Mouse (Mus musculus) forebrain, embryonic 13.5 days (tissue): ENCODE results near the gene Gm28635. TPM values are rescaled to one million over a fixed set of nuclear protein-coding genes. Genes with fewer than 3 reads are reported as not detected.

Experiments used
- ATAC-seq: fragments of 200-750 bp; cut with Nextera tagmentation; 2 replicates; pipeline ENCODE4 v1.8.0; 2017
- H3K27ac ChIP-seq: fragments of 300-500 bp; sonication (generic); 2 replicates; pipeline ENCODE4 v1.5.1; 2015; ENCODE audit warnings: inconsistent platforms, mild to moderate bottlenecking, moderate library complexity
- H3K27me3 ChIP-seq: fragments of 300-500 bp; sonication (generic); 2 replicates; pipeline ENCODE4 v1.6.1; 2015; ENCODE audit warnings: mild to moderate bottlenecking, inconsistent platforms
- H3K36me3 ChIP-seq: fragments of 300-500 bp; sonication (generic); 2 replicates; pipeline ENCODE4 v1.6.1; 2015; ENCODE audit warnings: mild to moderate bottlenecking, inconsistent platforms; ENCODE audit not compliant: poor library complexity, severe bottlenecking
- H3K4me1 ChIP-seq: fragments of 300-500 bp; sonication (generic); 2 replicates; pipeline ENCODE4 v1.6.1; 2015; ENCODE audit warnings: inconsistent platforms
- H3K4me2 ChIP-seq: fragments of 300-500 bp; sonication (generic); 2 replicates; pipeline ENCODE4 v1.6.1; 2015; ENCODE audit warnings: inconsistent platforms, mild to moderate bottlenecking, moderate library complexity
- H3K4me3 ChIP-seq: fragments of 300-500 bp; sonication (generic); 2 replicates; pipeline ENCODE4 v1.5.1; 2015; ENCODE audit warnings: mild to moderate bottlenecking, inconsistent platforms
- H3K9ac ChIP-seq: fragments of 300-500 bp; sonication (generic); 2 replicates; pipeline ENCODE4 v1.6.1; 2015; ENCODE audit warnings: mild to moderate bottlenecking, inconsistent platforms
- H3K9me3 ChIP-seq: fragments of 300-500 bp; sonication (generic); replicated peaks from 2 replicates; pipeline ENCODE4 v1.6.1; 2016; ENCODE audit warnings: inconsistent platforms
- WGBS: fragments of 180-500 bp; shearing (Covaris S2); methylation state at CpG from one replicate; pipeline ENCODE4 v1.1.7; 2015; 5-methylcytosine and 5-hydroxymethylcytosine counted together
- polyA plus RNA-seq: library from polyadenylated mRNA; unstranded; fragments of >200 nt; fragmentation: Nextera tagmentation; extraction: Ambion mirVana; gene quantifications from 2 replicates; pipeline ENCODE4 v1.2.1, GENCODE M21; 2015

Gene Gm28635
- polyA plus RNA-seq, 1 experiment from 2014 or later: not detected

DNA sequence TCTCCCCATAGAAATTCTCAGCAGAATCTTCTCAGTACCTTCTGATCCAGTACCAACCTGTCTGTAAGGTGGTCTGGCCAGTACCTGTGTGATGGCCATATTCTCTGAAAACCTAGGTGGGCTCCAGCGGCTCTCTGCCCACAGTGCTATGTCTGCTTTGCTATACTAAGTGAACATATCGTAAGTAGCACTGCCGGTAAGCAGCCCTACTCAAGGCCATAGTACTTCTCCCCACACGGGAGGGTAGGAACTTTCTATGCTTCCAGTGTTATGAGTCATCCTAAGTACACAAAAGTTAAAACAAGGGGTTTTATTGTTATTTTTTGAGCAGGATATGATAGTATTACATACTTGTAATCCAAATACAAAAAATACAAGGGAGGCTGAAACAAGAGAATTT is 43.8 kb downstream of the Gm28635 start:
- Histone ChIP-seq H3K9me3 (no peaks in the 10 kb centered on the region), H3K27me3 (no peaks in the 10 kb centered on the region), H3K4me2 (no peak overlapping the region), H3K27ac (0 out of 2 replicates have a peak overlapping the region, but pooled peaks have one; percentile 91), H3K4me1 (peaks cover 58% of the 10 kb centered on the region), H3K9ac (no peak overlapping the region), H3K4me3 (no peak overlapping the region), H3K36me3 (no peaks in the 10 kb centered on the region)
- 83% methylated on average over 4 of the region's 4 CpGs for WGBS
- ATAC-seq: no peak

DNA sequence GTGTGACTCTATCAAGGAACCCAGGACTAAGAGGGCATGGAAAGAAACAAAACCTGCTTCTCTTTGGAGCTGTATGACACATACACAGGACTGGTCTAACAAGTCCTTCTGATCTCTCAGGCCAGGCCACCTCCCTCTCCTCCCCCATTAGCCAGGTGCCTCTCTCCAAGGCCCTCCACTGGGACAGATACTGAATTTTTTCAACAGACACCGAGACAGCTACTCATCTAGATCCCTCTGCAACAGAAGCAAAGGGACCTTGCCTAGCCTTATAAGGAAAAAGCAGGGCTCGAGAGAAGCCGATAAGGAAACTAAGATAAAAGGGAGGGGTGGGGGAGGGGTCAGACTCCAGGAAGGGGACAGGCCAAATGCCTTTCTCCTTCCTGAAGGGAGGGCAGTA is 44.8 kb downstream of the Gm28635 start:
- Histone ChIP-seq H3K27ac (no peak overlapping the region), H3K4me1 (peaks cover 53% of the 10 kb centered on the region)

DNA sequence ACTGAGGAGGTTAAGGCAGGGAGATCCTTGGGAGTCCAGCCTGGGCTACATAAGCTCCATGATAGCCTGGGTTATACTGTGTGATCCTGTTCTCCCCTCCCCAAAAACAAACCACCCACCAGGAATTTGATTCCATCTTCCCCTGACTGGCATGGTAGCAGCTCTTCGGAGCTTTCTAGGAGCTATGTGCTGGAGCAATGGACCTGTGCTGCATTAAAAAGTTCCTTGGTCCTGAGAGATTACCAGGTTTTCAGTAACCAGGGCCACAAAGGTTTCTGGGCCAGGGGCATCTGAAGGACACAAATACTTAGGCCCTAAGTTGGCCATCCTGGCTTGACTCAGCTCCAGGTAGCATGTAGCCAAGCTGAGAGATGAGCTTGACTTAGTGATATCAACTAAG is 45.8 kb downstream of the Gm28635 start:
- H3K4me3 ChIP-seq: no peak overlapping the region
- H3K27ac ChIP-seq: no peak overlapping the region
- no peak overlapping the region for H3K4me2 ChIP-seq
- peaks cover 43% of the 10 kb centered on the region for H3K4me1 ChIP-seq
- H3K9me3 ChIP-seq: no peaks in the 10 kb centered on the region
- no peak overlapping the region for H3K9ac ChIP-seq
- 93% methylated on average over 1 of the region's 1 CpGs for WGBS
- no peaks in the 10 kb centered on the region for H3K27me3 ChIP-seq
- no peak for ATAC-seq
- no peaks in the 10 kb centered on the region for H3K36me3 ChIP-seq

More for the DNA sequence above, 44.8 kb downstream of the Gm28635 start:
- no peak for ATAC-seq
- Histone ChIP-seq H3K9me3 (no peaks in the 10 kb centered on the region), H3K27me3 (no peaks in the 10 kb centered on the region), H3K4me3 (no peak overlapping the region), H3K9ac (no peak overlapping the region), H3K4me2 (no peak overlapping the region), H3K36me3 (no peaks in the 10 kb centered on the region)
- WGBS: 11% methylated on average over 3 of the region's 3 CpGs

DNA sequence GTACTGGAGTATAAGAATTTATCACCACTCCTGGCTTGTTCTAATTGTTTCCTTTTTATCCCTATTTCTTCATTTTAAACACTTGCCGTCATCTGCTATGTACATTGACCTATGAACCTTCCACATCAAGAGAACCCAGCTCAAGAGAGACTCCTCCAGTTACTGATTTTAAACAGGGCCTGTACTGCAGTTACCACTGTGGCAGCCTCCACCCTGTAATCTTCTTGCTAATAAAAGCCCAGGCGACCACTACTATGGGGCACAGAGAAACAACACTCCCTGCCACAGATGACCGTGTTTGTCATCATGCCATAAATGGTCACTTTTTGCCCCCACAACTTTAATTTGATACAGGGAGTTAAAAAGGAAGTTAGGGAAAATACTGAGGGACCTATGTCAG is 50.8 kb downstream of the Gm28635 start:
- Histone ChIP-seq H3K9me3 (no peaks in the 10 kb centered on the region), H3K36me3 (peaks cover 10% of the 10 kb centered on the region), H3K9ac (no peak overlapping the region), H3K27me3 (no peaks in the 10 kb centered on the region), H3K4me1 (no peaks in the 10 kb centered on the region), H3K4me3 (no peak overlapping the region), H3K27ac (no peak overlapping the region), H3K4me2 (no peak overlapping the region)
- no peak for ATAC-seq
- whole genome bisulfite sequencing: 65% methylated on average over 3 of the region's 3 CpGs

DNA sequence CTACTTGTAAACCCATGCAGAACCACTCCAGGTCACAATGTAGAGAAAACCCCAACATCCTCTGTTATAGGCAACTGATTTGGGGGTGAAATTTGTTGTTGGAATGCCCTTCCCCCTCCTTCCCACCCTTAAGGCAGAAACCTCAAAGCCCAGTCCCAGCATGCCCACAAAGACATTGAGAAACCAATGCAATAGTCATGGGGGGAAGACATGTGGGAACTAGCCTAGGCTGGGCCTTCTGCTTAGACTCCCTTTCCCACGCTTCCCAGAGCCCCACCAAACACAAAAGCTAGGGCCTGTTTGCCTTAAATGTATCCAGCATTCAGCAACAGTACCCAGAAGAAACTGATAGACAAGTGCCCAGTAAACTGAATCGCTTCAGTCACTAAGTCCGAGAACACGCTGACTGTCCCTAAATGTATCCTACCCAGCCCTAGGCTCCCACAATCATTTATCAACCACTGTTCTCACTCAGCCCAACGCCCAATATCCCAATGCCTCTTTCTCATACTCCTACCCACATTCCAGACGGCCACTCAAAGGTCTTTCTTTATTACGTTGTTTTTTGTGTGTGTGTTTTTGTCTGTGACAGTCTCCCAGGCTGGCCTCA is 51.4 kb downstream of the Gm28635 start:
- H3K4me3 ChIP-seq: no peak overlapping the region
- no peak overlapping the region for H3K27ac ChIP-seq
- no peak for ATAC-seq
- no peaks in the 10 kb centered on the region for H3K27me3 ChIP-seq
- no peaks in the 10 kb centered on the region for H3K9me3 ChIP-seq
- peaks cover 10% of the 10 kb centered on the region for H3K36me3 ChIP-seq
- H3K9ac ChIP-seq: no peak overlapping the region
- no peaks in the 10 kb centered on the region for H3K4me1 ChIP-seq
- 81% methylated on average over 7 of the region's 7 CpGs for WGBS
- no peak overlapping the region for H3K4me2 ChIP-seq

DNA sequence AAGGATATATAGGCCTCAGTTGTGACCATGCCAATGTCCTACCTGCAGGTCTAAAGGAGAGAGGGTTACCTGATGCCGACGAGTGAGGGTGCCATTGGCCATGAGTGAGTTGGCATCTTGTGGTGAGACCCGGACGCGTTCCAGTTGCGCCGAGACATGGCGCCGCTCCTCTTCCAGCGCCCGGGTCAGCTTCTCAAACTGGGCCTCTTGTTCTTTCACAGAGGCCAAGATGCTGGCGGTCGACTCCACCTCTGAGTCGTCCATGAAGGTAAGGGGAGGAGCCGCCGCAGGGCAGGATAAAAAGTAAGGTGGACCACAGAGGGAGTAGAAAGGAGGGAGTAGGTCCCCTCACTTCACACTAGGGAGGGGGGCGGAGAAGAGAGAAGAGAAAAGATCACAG is 53.6 kb downstream of the Gm28635 start:
- no peak overlapping the region for H3K4me2 ChIP-seq
- H3K36me3 ChIP-seq: peaks cover 28% of the 10 kb centered on the region
- no peaks in the 10 kb centered on the region for H3K4me1 ChIP-seq
- no peaks in the 10 kb centered on the region for H3K9me3 ChIP-seq
- no peaks in the 10 kb centered on the region for H3K27me3 ChIP-seq
- 93% methylated on average over 17 of the region's 17 CpGs for WGBS
- H3K9ac ChIP-seq: no peak overlapping the region
- H3K27ac ChIP-seq: no peak overlapping the region
- H3K4me3 ChIP-seq: no peak overlapping the region
- no peak for ATAC-seq

DNA sequence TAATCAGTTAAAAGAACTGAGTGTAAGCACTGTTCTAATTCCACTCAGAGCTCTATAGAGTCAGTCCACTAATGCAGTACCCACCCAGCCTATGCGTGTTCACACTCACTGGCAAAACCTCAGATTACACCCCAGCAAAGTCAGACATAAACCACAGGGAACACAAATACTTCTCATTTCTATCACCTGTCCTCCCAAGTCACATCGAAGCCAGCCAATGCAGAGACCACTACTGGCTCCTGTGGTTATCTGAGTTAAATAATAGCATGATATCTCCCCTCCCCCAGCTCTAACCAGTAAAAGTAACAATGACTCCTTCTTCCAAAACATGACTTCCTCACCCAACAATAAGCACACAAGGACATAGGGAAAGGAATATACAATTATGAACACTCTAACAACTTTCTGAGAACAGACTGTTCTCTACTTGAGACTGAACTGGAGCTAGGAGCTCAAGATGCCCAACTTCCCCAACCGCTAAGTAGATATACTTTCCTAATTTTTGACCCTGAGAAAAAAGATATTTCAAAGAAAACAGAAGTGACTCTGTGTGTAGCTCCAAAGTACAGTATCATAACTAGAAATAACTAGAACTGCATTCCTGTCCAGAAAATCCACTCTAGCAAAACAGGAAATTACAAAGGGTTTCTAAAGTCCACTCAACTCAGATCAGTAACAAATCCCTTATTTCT is 54.3 kb downstream of the Gm28635 start:
- ATAC-seq: no peak
- H3K4me1 ChIP-seq: no peaks in the 10 kb centered on the region
- no peaks in the 10 kb centered on the region for H3K9me3 ChIP-seq
- H3K4me3 ChIP-seq: no peak overlapping the region
- H3K9ac ChIP-seq: no peak overlapping the region
- peaks cover 34% of the 10 kb centered on the region for H3K36me3 ChIP-seq
- no peaks in the 10 kb centered on the region for H3K27me3 ChIP-seq
- no peak overlapping the region for H3K4me2 ChIP-seq
- H3K27ac ChIP-seq: no peak overlapping the region
- 95% methylated on average over 3 of the region's 3 CpGs for WGBS

DNA sequence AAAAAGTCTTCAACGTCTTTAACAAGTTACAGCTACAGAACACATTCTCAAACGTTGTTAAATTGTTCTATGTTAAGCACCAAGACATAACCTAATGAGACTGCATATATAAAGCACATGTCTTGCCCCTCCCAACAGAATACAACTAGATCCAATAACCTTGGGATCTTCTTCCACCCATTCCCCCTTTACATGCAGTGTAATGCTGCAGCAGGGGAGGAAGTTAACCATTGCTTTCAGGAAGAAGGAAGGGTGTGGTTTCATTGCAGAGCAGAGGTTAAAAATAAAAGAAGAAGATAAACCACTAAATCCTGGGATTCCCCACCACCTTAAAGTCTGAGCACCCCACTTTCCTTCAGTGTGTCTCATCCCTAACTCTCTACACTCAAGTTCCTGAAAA is 55.2 kb downstream of the Gm28635 start:
- 79% methylated on average over 2 of the region's 2 CpGs for WGBS
- Histone ChIP-seq H3K4me2 (no peak overlapping the region), H3K4me1 (no peaks in the 10 kb centered on the region), H3K4me3 (no peak overlapping the region), H3K27me3 (no peaks in the 10 kb centered on the region), H3K9ac (no peak overlapping the region), H3K9me3 (no peaks in the 10 kb centered on the region), H3K27ac (no peak overlapping the region), H3K36me3 (peaks cover 36% of the 10 kb centered on the region)
- ATAC-seq: no peak

DNA sequence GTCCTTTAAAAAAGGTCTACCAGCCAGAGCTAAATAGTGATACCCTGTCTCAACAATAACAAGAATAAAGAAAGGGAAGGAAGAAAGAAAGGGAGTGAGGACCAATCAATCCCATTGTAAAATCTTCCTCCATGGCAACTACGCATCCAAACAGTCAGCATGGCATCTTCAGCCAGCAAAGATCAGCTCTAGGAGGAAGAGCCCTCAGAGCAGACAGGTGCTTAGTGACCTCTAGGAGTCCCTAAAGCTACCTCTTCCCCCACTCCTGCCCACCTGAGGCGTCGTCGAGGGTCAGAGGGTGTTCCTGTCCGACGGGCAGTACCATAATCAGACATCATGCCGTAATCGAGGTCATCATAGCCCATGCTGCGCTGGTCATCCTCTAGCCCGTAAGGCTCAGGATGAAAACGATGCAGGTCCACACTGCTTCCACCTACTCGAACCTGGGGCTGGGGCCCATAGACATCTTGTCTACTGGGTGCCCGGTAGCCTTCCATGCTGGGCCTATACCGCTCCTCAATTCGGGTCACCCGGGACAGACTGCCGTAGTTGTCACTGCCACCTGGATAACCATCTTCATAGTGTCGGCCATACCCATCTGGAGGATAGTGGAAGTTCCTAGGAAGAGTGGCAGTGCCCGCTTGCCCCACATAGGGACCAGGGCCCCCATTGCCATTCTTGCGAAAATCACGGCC is 58.0 kb downstream of the Gm28635 start:
- H3K4me3 ChIP-seq: no peak overlapping the region
- H3K27me3 ChIP-seq: no peaks in the 10 kb centered on the region
- H3K4me2 ChIP-seq: no peak overlapping the region
- no peak for ATAC-seq
- H3K9ac ChIP-seq: no peak overlapping the region
- H3K9me3 ChIP-seq: no peaks in the 10 kb centered on the region
- H3K4me1 ChIP-seq: no peaks in the 10 kb centered on the region
- 98% methylated on average over 21 of the region's 21 CpGs for WGBS
- H3K27ac ChIP-seq: no peak overlapping the region
- peaks cover 61% of the 10 kb centered on the region for H3K36me3 ChIP-seq

DNA sequence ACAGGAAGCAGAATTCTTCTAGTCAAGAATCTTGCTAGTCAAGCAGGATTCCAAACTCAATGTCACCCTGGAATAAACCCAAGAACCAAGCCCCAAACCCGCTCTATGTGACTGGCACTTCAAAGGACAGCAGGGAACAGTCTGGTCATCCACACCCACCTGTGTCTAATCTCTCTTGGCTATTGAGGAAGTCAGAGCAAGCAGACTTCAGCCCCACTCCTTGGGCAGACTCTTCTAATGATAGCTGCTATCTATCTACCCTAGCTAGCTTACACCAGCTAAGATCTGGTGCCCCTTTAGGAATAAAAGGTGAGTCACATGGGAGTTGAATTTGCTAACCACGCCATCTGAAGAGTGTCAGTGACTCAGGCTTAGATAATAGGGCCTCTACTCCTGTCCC is 58.9 kb downstream of the Gm28635 start:
- Histone ChIP-seq H3K4me1 (no peaks in the 10 kb centered on the region), H3K9ac (no peak overlapping the region), H3K27ac (no peak overlapping the region), H3K9me3 (no peaks in the 10 kb centered on the region), H3K36me3 (peaks cover 64% of the 10 kb centered on the region), H3K4me2 (no peak overlapping the region), H3K4me3 (no peak overlapping the region), H3K27me3 (no peaks in the 10 kb centered on the region)
- 89% methylated on average over 2 of the region's 2 CpGs for WGBS
- ATAC-seq: no peak

DNA sequence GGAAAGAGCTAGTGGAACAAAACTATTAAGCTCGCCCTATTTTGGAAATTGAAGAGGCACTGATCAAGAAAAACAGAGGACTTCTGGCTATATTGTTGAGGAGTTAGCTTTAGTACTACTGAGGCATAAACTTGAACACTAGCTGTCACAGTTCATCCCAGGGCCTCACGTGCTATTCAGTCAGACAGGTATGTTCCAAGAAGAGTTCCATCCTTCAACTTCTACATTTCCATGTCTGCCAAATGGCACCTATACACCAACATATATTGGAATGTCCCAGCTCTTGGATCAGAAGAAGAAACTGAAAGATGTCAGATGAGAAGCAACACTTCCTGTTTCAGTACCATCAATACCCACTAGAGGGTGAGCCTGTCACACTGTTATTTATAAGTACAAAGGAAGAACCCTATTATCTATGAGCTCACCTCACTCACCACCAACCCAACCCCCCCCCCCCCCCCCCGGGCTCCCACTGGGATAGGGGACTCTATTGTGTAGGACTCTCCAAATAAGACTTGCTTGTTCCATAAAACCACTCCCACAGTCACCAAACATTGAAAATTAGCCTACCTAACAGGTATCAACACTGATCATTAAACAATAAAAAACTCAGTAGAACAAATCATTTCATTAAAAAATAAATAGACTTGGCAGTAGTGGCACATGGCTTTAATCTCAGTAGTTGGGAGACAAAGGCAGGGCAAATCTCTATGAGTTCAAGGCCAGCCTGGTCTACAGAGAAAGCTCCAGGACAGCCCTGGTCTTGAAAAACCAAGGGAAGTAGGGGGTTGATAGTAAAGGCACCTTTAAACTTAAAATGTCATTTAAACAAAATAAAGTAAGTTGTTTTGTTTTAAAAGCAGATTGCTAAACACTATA is 60.0 kb downstream of the Gm28635 start:
- Histone ChIP-seq H3K27ac (no peak overlapping the region), H3K4me2 (no peak overlapping the region), H3K9me3 (no peaks in the 10 kb centered on the region), H3K4me3 (no peak overlapping the region), H3K9ac (no peak overlapping the region), H3K36me3 (peaks cover 71% of the 10 kb centered on the region), H3K4me1 (no peaks in the 10 kb centered on the region), H3K27me3 (no peaks in the 10 kb centered on the region)
- 73% methylated on average over 3 of the region's 3 CpGs for WGBS
- peak; percentile 73 for ATAC-seq

DNA sequence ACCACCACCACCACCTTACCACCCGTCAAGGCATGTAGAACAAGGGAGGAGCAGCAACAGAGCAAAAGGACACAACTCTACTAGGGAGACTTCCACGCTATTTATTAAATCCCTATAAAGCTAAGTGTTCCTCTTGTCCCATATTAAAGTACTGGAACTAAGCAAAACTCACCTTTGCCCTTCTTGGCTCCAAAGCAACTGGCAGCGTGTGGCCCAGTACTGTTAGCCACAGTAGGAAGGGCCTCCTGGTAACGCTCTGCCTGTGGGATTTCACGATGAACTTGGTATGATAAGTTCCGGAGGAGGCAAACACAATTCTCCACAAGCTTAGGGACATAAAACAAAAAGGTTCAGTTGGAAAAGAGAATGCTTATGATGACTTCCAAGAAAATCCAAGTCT is 65.1 kb downstream of the Gm28635 start:
- no peak overlapping the region for H3K27ac ChIP-seq
- no peaks in the 10 kb centered on the region for H3K27me3 ChIP-seq
- WGBS: 94% methylated on average over 6 of the region's 6 CpGs
- no peaks in the 10 kb centered on the region for H3K4me1 ChIP-seq
- peaks cover 91% of the 10 kb centered on the region for H3K36me3 ChIP-seq
- no peak for ATAC-seq
- no peak overlapping the region for H3K4me3 ChIP-seq
- no peak overlapping the region for H3K4me2 ChIP-seq
- no peaks in the 10 kb centered on the region for H3K9me3 ChIP-seq
- H3K9ac ChIP-seq: no peak overlapping the region
